Comparison of ENCODE assay signal across 1 mouse cellular context in the genomic region with DNA sequence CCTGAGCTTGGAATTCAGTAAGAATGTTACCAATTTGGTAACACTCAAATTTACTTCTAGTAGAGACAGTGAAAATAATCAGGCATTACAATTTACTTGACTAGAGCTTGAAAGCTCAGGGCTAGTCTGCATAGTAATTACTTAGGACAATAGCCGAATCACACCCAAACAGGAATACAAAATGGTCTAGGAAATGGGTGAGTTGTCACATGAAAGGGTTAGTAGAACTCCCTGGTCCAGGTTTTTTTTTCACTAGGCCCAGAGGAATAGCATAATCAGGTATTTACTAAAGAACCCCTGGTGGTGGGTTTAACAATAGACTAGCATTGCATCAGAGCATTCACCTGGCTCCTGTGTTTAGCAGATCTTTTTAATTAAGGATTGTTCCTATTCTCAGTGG. TPM values are rescaled to one million over a fixed set of nuclear protein-coding genes. Genes with fewer than 3 reads are reported as not detected.
"Had no signal": no experiment of that assay in that cellular context is flagged by ENCODE, and none has a peak within 500 bp of the region (broad histone marks: within the 10 kb centered on the region; RNA-seq: fewer than 3 reads in every experiment).

No protein-coding gene starts in this region.

RNA-seq across cellular contexts. Expression of a gene that starts 41.1 kb away (rescaled TPM):
- total RNA-seq: neutrophil, adult 5-6 weeks had no signal
